Mouse (Mus musculus) left cerebral cortex, postnatal 36 days (tissue): ENCODE results near the gene Ikzf1. TPM values are rescaled to one million over a fixed set of nuclear protein-coding genes. Genes with fewer than 3 reads are reported as not detected.

ENCODE experiments used
- DNase-seq, 2 experiments: peaks; one replicate each; pipeline ENCODE4 v3.0.0; 2021 to 2022; ENCODE audit warnings: low spot score in 2 of 2, mixed read lengths in 1 of 2
- intact Hi-C: fragments of 180-260 bp; cut with DNase I; formaldehyde crosslinking; loops from one replicate; pipeline ENCODE4 v1.15.1; 2025
- total RNA-seq, 2 experiments: library from RNA; stranded (reverse); gene quantifications; 2 replicates each; pipeline ENCODE4 v1.2.3; 2021

Ikzf1 gene
- total RNA-seq, 2 experiments from 2014 or later: 2.7 to 3.7 TPM

- no peak for DNase-seq
- intact Hi-C loops: no loop called here
These were observed 4.0 kb downstream of the Ikzf1 start for GRCm38 (mm10) chr11:11688766-11689330.

GRCm38 (mm10) chr11:11689701-11690058 is 4.9 kb downstream of the Ikzf1 start:
- intact Hi-C loops: no loop called here

GRCm38 (mm10) chr11:11690059-11690844 is 5.4 kb downstream of the Ikzf1 start:
- no peak for DNase-seq
- intact Hi-C loops: no loop called here

More at GRCm38 (mm10) chr11:11689701-11690058, 4.9 kb downstream of the Ikzf1 start:
- DNase-seq: no peak

GRCm38 (mm10) chr11:11690845-11691196 is 6.0 kb downstream of the Ikzf1 start:
- intact Hi-C loops: no loop called here
- no peak for DNase-seq

- intact Hi-C loops: no loop called here
- DNase-seq: no peak
These were observed 6.7 kb downstream of the Ikzf1 start for GRCm38 (mm10) chr11:11691324-11692058.

GRCm38 (mm10) chr11:11692558-11693166 is 7.9 kb downstream of the Ikzf1 start:
- DNase-seq: no peak
- intact Hi-C loops: no loop called here

GRCm38 (mm10) chr11:11693446-11693845 is 8.6 kb downstream of the Ikzf1 start:
- intact Hi-C loops: no loop called here
- no peak for DNase-seq

- intact Hi-C loops: no loop called here
- no peak for DNase-seq
These were observed 9.3 kb downstream of the Ikzf1 start for GRCm38 (mm10) chr11:11694072-11694471.

- DNase-seq: no peak
- intact Hi-C loops: no loop called here
These were observed 9.8 kb downstream of the Ikzf1 start for GRCm38 (mm10) chr11:11694472-11695177.

GRCm38 (mm10) chr11:11695211-11695887 is 10.5 kb downstream of the Ikzf1 start:
- intact Hi-C loops: no loop called here
- no peak for DNase-seq

GRCm38 (mm10) chr11:11695907-11696306 is 11.1 kb downstream of the Ikzf1 start:
- intact Hi-C loops: no loop called here
- no peak for DNase-seq

GRCm38 (mm10) chr11:11696814-11697213 is 12.0 kb downstream of the Ikzf1 start:
- no peak for DNase-seq
- intact Hi-C loops: no loop called here

GRCm38 (mm10) chr11:11701378-11701777 is 16.6 kb downstream of the Ikzf1 start:
- intact Hi-C loops: no loop called here
- DNase-seq: no peak

GRCm38 (mm10) chr11:11703776-11704175 is 19.0 kb downstream of the Ikzf1 start:
- intact Hi-C loops: no loop called here
- DNase-seq: no peak

GRCm38 (mm10) chr11:11708154-11708719 is 23.4 kb downstream of the Ikzf1 start:
- intact Hi-C loops: no loop called here

GRCm38 (mm10) chr11:11709311-11709710 is 24.5 kb downstream of the Ikzf1 start:
- DNase-seq: no peak
- intact Hi-C loops: no loop called here

More at GRCm38 (mm10) chr11:11708154-11708719, 23.4 kb downstream of the Ikzf1 start:
- no peak for DNase-seq

GRCm38 (mm10) chr11:11710718-11711117 is 25.9 kb downstream of the Ikzf1 start:
- intact Hi-C loops: no loop called here
- DNase-seq: no peak

- intact Hi-C loops: no loop called here
- DNase-seq: no peak
These were observed 26.9 kb downstream of the Ikzf1 start for GRCm38 (mm10) chr11:11711748-11712147.

- no peak for DNase-seq
- intact Hi-C loops: no loop called here
These were observed 29.9 kb downstream of the Ikzf1 start for GRCm38 (mm10) chr11:11714676-11715075.
